Mouse (Mus musculus) kidney, embryonic 14.5 days (tissue): ENCODE measurements around the gene Alcam. TPM values are rescaled to one million over a fixed set of nuclear protein-coding genes. Genes with fewer than 3 reads are reported as not detected.
A peak's percentile ranks its signal among the peaks of the same experiment; 100 is the strongest.

ENCODE experiments used
- ATAC-seq: fragments of 200-750 bp; cut with Nextera tagmentation; 2 replicates; pipeline ENCODE4 v1.8.0; 2017; ENCODE audit warnings: moderate number of reproducible peaks, mild to moderate bottlenecking, moderate TSS enrichment, moderate library complexity; ENCODE audit not compliant: low FRiP score, low TSS enrichment
- H3K27ac ChIP-seq: fragments of 300-500 bp; sonication (generic); 2 replicates; pipeline ENCODE4 v1.5.1; 2014; ENCODE audit warnings: low read depth, mild to moderate bottlenecking, low read length, moderate library complexity, mixed read lengths
- H3K27me3 ChIP-seq: fragments of 300-500 bp; sonication (generic); 2 replicates; pipeline ENCODE4 v1.6.1; 2014; ENCODE audit warnings: mild to moderate bottlenecking, low read length; ENCODE audit not compliant: control insufficient read depth, insufficient read depth
- H3K36me3 ChIP-seq: fragments of 300-500 bp; sonication (generic); 2 replicates; pipeline ENCODE4 v1.6.1; 2014; ENCODE audit warnings: low read length, mixed read lengths; ENCODE audit not compliant: control insufficient read depth, insufficient read depth
- H3K4me1 ChIP-seq: fragments of 300-500 bp; sonication (generic); 2 replicates; pipeline ENCODE4 v1.6.1; 2014; ENCODE audit warnings: low read length, mixed read lengths; ENCODE audit not compliant: control insufficient read depth, insufficient read depth
- H3K4me2 ChIP-seq: fragments of 300-500 bp; sonication (generic); replicated peaks from 2 replicates; pipeline ENCODE4 v1.6.1; 2014; ENCODE audit warnings: low read depth, mild to moderate bottlenecking, low read length
- H3K4me3 ChIP-seq: fragments of 300-500 bp; sonication (generic); 2 replicates; pipeline ENCODE4 v1.5.1; 2014; ENCODE audit warnings: mild to moderate bottlenecking, low read length
- H3K9ac ChIP-seq: fragments of 300-500 bp; sonication (generic); 2 replicates; pipeline ENCODE4 v1.6.1; 2014; ENCODE audit warnings: low read depth, mild to moderate bottlenecking, low read length, moderate library complexity
- H3K9me3 ChIP-seq: fragments of 300-500 bp; sonication (generic); 2 replicates; pipeline ENCODE4 v1.6.1; 2016; ENCODE audit warnings: low read length; ENCODE audit not compliant: control insufficient read depth
- WGBS: fragments of 180-500 bp; shearing (Covaris S2); extraction: QIAGEN DNeasy Blood & Tissue Kit; methylation state at CpG from one replicate; pipeline ENCODE4 v1.1.7; 2014; 5-methylcytosine and 5-hydroxymethylcytosine counted together
- polyA plus RNA-seq: library from polyadenylated mRNA; unstranded; fragments of >200 nt; fragmentation: Nextera tagmentation; extraction: Ambion mirVana; gene quantifications from 2 replicates; pipeline ENCODE4 v1.2.1, GENCODE M21; 2014

The Alcam gene
- 101 and 106 TPM in 2 replicates for polyA plus RNA-seq

GRCm38 (mm10) chr16:52453971-52454514 lies at the start of gene Alcam:
Gene Alcam (minus strand): TSS chr16:52454074.
- no peak for ATAC-seq
- Histone ChIP-seq H3K27ac (peak within 1 kb of the TSS; percentile 76; the same call in 1 of the 2 replicates), H3K4me3 (peak within 1 kb of the TSS; percentile 74), H3K9ac (peak within 1 kb of the TSS; percentile 50), H3K27me3 (no peaks in the 10 kb centered on the region), H3K4me2 (peak within 1 kb of the TSS; percentile 88), H3K9me3 (no peaks in the 10 kb centered on the region), H3K36me3 (no peaks in the 10 kb centered on the region), H3K4me1 (no peaks in the 10 kb centered on the region)
- WGBS = 2% methylated on average over 14 of the region's 14 CpGs

GRCm38 (mm10) chr16:52498757-52499335 lies 45.0 kb upstream of the Alcam start:
- 70% methylated on average over 4 of the region's 4 CpGs for WGBS
- Histone ChIP-seq H3K4me3 (no peak overlapping the region), H3K36me3 (no peaks in the 10 kb centered on the region), H3K27ac (no peak overlapping the region), H3K4me1 (no peaks in the 10 kb centered on the region), H3K4me2 (no peak overlapping the region), H3K9ac (no peak overlapping the region), H3K9me3 (no peaks in the 10 kb centered on the region), H3K27me3 (no peaks in the 10 kb centered on the region)
- no peak for ATAC-seq

- no peaks in the 10 kb centered on the region for H3K27me3 ChIP-seq
- H3K4me2 ChIP-seq = no peak overlapping the region
- 14% methylated on average over 1 of the region's 1 CpGs for WGBS
- no peaks in the 10 kb centered on the region for H3K9me3 ChIP-seq
- H3K36me3 ChIP-seq = no peaks in the 10 kb centered on the region
- H3K9ac ChIP-seq = no peak overlapping the region
- no peak overlapping the region for H3K27ac ChIP-seq
- ATAC-seq = no peak
- no peaks in the 10 kb centered on the region for H3K4me1 ChIP-seq
- no peak overlapping the region for H3K4me3 ChIP-seq
These were observed 36.7 kb upstream of the Alcam start for GRCm38 (mm10) chr16:52490542-52490941.

GRCm38 (mm10) chr16:52474235-52474634 lies 20.4 kb upstream of the Alcam start:
- 85% methylated on average over 4 of the region's 4 CpGs for WGBS
- H3K27ac ChIP-seq = no peak overlapping the region
- H3K4me1 ChIP-seq = no peaks in the 10 kb centered on the region
- no peak overlapping the region for H3K4me2 ChIP-seq
- no peaks in the 10 kb centered on the region for H3K36me3 ChIP-seq
- no peaks in the 10 kb centered on the region for H3K27me3 ChIP-seq
- H3K9ac ChIP-seq = no peak overlapping the region
- H3K9me3 ChIP-seq = no peaks in the 10 kb centered on the region
- no peak overlapping the region for H3K4me3 ChIP-seq
- no peak for ATAC-seq

- Histone ChIP-seq H3K9ac (no peak overlapping the region), H3K9me3 (no peaks in the 10 kb centered on the region), H3K4me3 (no peak overlapping the region), H3K27ac (no peak overlapping the region), H3K4me2 (no peak overlapping the region), H3K4me1 (no peaks in the 10 kb centered on the region), H3K27me3 (no peaks in the 10 kb centered on the region), H3K36me3 (no peaks in the 10 kb centered on the region)
- no peak for ATAC-seq
- WGBS = 90% methylated on average over 2 of the region's 2 CpGs
These were observed 19.2 kb upstream of the Alcam start for GRCm38 (mm10) chr16:52473089-52473488.

GRCm38 (mm10) chr16:52472635-52473034 lies 18.8 kb upstream of the Alcam start:
- no peak overlapping the region for H3K4me3 ChIP-seq
- no peaks in the 10 kb centered on the region for H3K9me3 ChIP-seq
- no peak overlapping the region for H3K9ac ChIP-seq
- no peak for ATAC-seq
- WGBS = 85% methylated on average over 3 of the region's 3 CpGs
- H3K36me3 ChIP-seq = no peaks in the 10 kb centered on the region
- H3K27me3 ChIP-seq = no peaks in the 10 kb centered on the region
- no peak overlapping the region for H3K27ac ChIP-seq
- H3K4me1 ChIP-seq = no peaks in the 10 kb centered on the region
- H3K4me2 ChIP-seq = no peak overlapping the region

- no peak for ATAC-seq
- no peak overlapping the region for H3K4me3 ChIP-seq
- no peaks in the 10 kb centered on the region for H3K4me1 ChIP-seq
- no peak overlapping the region for H3K4me2 ChIP-seq
- H3K9me3 ChIP-seq = no peaks in the 10 kb centered on the region
- H3K9ac ChIP-seq = no peak overlapping the region
- H3K27me3 ChIP-seq = no peaks in the 10 kb centered on the region
- no peak overlapping the region for H3K27ac ChIP-seq
- H3K36me3 ChIP-seq = no peaks in the 10 kb centered on the region
These were observed 18.2 kb upstream of the Alcam start for GRCm38 (mm10) chr16:52472059-52472458.

GRCm38 (mm10) chr16:52470881-52471280 lies 17.0 kb upstream of the Alcam start:
- Histone ChIP-seq H3K36me3 (no peaks in the 10 kb centered on the region), H3K27ac (no peak overlapping the region), H3K9me3 (no peaks in the 10 kb centered on the region), H3K4me1 (no peaks in the 10 kb centered on the region), H3K9ac (no peak overlapping the region), H3K4me3 (no peak overlapping the region), H3K4me2 (no peak overlapping the region), H3K27me3 (no peaks in the 10 kb centered on the region)
- WGBS = 73% methylated on average over 2 of the region's 2 CpGs
- no peak for ATAC-seq

GRCm38 (mm10) chr16:52470226-52470625 lies 16.4 kb upstream of the Alcam start:
- Histone ChIP-seq H3K9ac (no peak overlapping the region), H3K27me3 (no peaks in the 10 kb centered on the region), H3K9me3 (no peaks in the 10 kb centered on the region), H3K4me3 (no peak overlapping the region), H3K36me3 (no peaks in the 10 kb centered on the region), H3K4me1 (no peaks in the 10 kb centered on the region), H3K27ac (no peak overlapping the region), H3K4me2 (no peak overlapping the region)
- WGBS = 77% methylated on average over 3 of the region's 3 CpGs
- no peak for ATAC-seq
